Mouse (Mus musculus): ENCODE data around the gene Dusp1. TPM values are rescaled to one million over a fixed set of nuclear protein-coding genes. Genes with fewer than 3 reads are reported as not detected.

Dusp1 gene
- total and polyA plus RNA-seq, 3 experiments: 61.4 to 122 (median 71.3) TPM

- Histone ChIP-seq H3K9ac (ENCODE audit: low read depth, low read length) (no peak overlapping the region), H3K27me3 (ENCODE audit: control insufficient read depth, insufficient read depth, low read length) (no peaks in the 10 kb centered on the region), H3K79me2 (replicated peaks; ENCODE audit: control insufficient read depth, insufficient read depth, low read length) (no peaks in the 10 kb centered on the region), H3K4me1 (ENCODE audit: control insufficient read depth, insufficient read depth, low read length) (peaks cover 7% of the 10 kb centered on the region; the same call in 1 of the 2 replicates), H3K36me3 (ENCODE audit: control insufficient read depth, insufficient read depth, low read length) (no peaks in the 10 kb centered on the region), H3K4me3 (no peak overlapping the region), H3K27ac (no peak overlapping the region)
- no peak for DNase-seq
- TF ChIP-seq EP300 (IDR thresholded peaks at IDR 0.05; ENCODE audit: insufficient read depth, low read depth, low read length) (no peak), POLR2A (IDR thresholded peaks at IDR 0.05; ENCODE audit: insufficient read depth, low read depth, low read length) (no peak), CTCF (IDR thresholded peaks at IDR 0.05) (no peak)
- WGBS: 94% methylated on average over 4 of the region's 4 CpGs
- intact Hi-C loops (cut with DNase I): no loop called here
Observed at GRCm38 (mm10) chr17:26480956-26481355, 81.0 kb downstream of the Dusp1 start.

- Histone ChIP-seq H3K27me3 (ENCODE audit: control insufficient read depth, insufficient read depth, low read length) (no peaks in the 10 kb centered on the region), H3K36me3 (ENCODE audit: control insufficient read depth, insufficient read depth, low read length) (no peaks in the 10 kb centered on the region), H3K27ac (no peak overlapping the region; the same call in 1 of the 2 replicates), H3K4me1 (ENCODE audit: control insufficient read depth, insufficient read depth, low read length) (peaks cover 7% of the 10 kb centered on the region; the same call in 1 of the 2 replicates), H3K79me2 (replicated peaks; ENCODE audit: control insufficient read depth, insufficient read depth, low read length) (no peaks in the 10 kb centered on the region), H3K4me3 (no peak overlapping the region), H3K9ac (ENCODE audit: low read depth, low read length) (no peak overlapping the region)
- peak; percentile 40 to 44 for DNase-seq
- WGBS: 77% methylated on average over 6 of the region's 6 CpGs
- TF ChIP-seq POLR2A (IDR thresholded peaks at IDR 0.05; ENCODE audit: insufficient read depth, low read depth, low read length) (no peak), EP300 (IDR thresholded peaks at IDR 0.05; ENCODE audit: insufficient read depth, low read depth, low read length) (no peak), CTCF (IDR thresholded peaks at IDR 0.05) (no peak)
- intact Hi-C loops (cut with DNase I): no loop called here
Observed at GRCm38 (mm10) chr17:26479619-26480018, 82.3 kb downstream of the Dusp1 start.

GRCm38 (mm10) chr17:26478672-26479071 is 83.3 kb downstream of the Dusp1 start:
- Histone ChIP-seq H3K27me3 (ENCODE audit: control insufficient read depth, insufficient read depth, low read length) (no peaks in the 10 kb centered on the region), H3K4me1 (ENCODE audit: control insufficient read depth, insufficient read depth, low read length) (peaks cover 7% of the 10 kb centered on the region; the same call in 1 of the 2 replicates), H3K27ac (peak overlapping the region; percentile 40), H3K4me3 (no peak overlapping the region), H3K9ac (ENCODE audit: low read depth, low read length) (no peak overlapping the region), H3K79me2 (replicated peaks; ENCODE audit: control insufficient read depth, insufficient read depth, low read length) (no peaks in the 10 kb centered on the region), H3K36me3 (ENCODE audit: control insufficient read depth, insufficient read depth, low read length) (no peaks in the 10 kb centered on the region)
- peak; percentile 49 to 65 for DNase-seq
- 61% methylated on average over 4 of the region's 4 CpGs for WGBS
- TF ChIP-seq EP300 (IDR thresholded peaks at IDR 0.05; ENCODE audit: insufficient read depth, low read depth, low read length): 0 out of 2 replicates have a peak, but pooled peaks have one; percentile 35
- no peak for TF ChIP-seq POLR2A (IDR thresholded peaks at IDR 0.05; ENCODE audit: insufficient read depth, low read depth, low read length)
- no peak for TF ChIP-seq CTCF (IDR thresholded peaks at IDR 0.05)
- intact Hi-C loops (cut with DNase I): no loop called here

- H3K27ac ChIP-seq: no peak overlapping the region
- H3K36me3 ChIP-seq (ENCODE audit: control insufficient read depth, insufficient read depth, low read length): no peaks in the 10 kb centered on the region
- intact Hi-C loops (cut with DNase I): no loop called here
- DNase-seq: no peak
- no peak overlapping the region for H3K9ac ChIP-seq (ENCODE audit: low read depth, low read length)
- TF ChIP-seq EP300 (IDR thresholded peaks at IDR 0.05; ENCODE audit: insufficient read depth, low read depth, low read length) (no peak), POLR2A (IDR thresholded peaks at IDR 0.05; ENCODE audit: insufficient read depth, low read depth, low read length) (no peak), CTCF (IDR thresholded peaks at IDR 0.05) (no peak)
- H3K27me3 ChIP-seq (ENCODE audit: control insufficient read depth, insufficient read depth, low read length): no peaks in the 10 kb centered on the region
- 52% methylated on average over 6 of the region's 6 CpGs for WGBS
- peaks cover 7% of the 10 kb centered on the region; the same call in 1 of the 2 replicates for H3K4me1 ChIP-seq (ENCODE audit: control insufficient read depth, insufficient read depth, low read length)
- H3K4me3 ChIP-seq: no peak overlapping the region
- H3K79me2 ChIP-seq (replicated peaks; ENCODE audit: control insufficient read depth, insufficient read depth, low read length): no peaks in the 10 kb centered on the region
Observed at GRCm38 (mm10) chr17:26476871-26477270, 85.1 kb downstream of the Dusp1 start.

GRCm38 (mm10) chr17:26468102-26468894 is 93.6 kb downstream of the Dusp1 start:
- no peak for TF ChIP-seq EP300 (IDR thresholded peaks at IDR 0.05; ENCODE audit: insufficient read depth, low read depth, low read length)
- no peak for TF ChIP-seq CTCF (IDR thresholded peaks at IDR 0.05)
- no peak for TF ChIP-seq POLR2A (IDR thresholded peaks at IDR 0.05; ENCODE audit: insufficient read depth, low read depth, low read length)
- H3K4me3 ChIP-seq: no peak overlapping the region
- no peaks in the 10 kb centered on the region for H3K79me2 ChIP-seq (replicated peaks; ENCODE audit: control insufficient read depth, insufficient read depth, low read length)
- H3K27ac ChIP-seq: no peak overlapping the region
- no peaks in the 10 kb centered on the region for H3K27me3 ChIP-seq (ENCODE audit: control insufficient read depth, insufficient read depth, low read length)
- 87% methylated on average over 13 of the region's 13 CpGs for WGBS
- intact Hi-C loops (cut with DNase I): no loop called here
- H3K36me3 ChIP-seq (ENCODE audit: control insufficient read depth, insufficient read depth, low read length): no peaks in the 10 kb centered on the region
- DNase-seq: no peak
- peaks cover 17% of the 10 kb centered on the region for H3K4me1 ChIP-seq (ENCODE audit: control insufficient read depth, insufficient read depth, low read length)
- H3K9ac ChIP-seq (ENCODE audit: low read depth, low read length): no peak overlapping the region

- Histone ChIP-seq H3K4me3 (no peak overlapping the region), H3K27me3 (ENCODE audit: control insufficient read depth, insufficient read depth, low read length) (no peaks in the 10 kb centered on the region), H3K27ac (no peak overlapping the region), H3K79me2 (replicated peaks; ENCODE audit: control insufficient read depth, insufficient read depth, low read length) (no peaks in the 10 kb centered on the region), H3K36me3 (ENCODE audit: control insufficient read depth, insufficient read depth, low read length) (no peaks in the 10 kb centered on the region), H3K9ac (ENCODE audit: low read depth, low read length) (no peak overlapping the region), H3K4me1 (ENCODE audit: control insufficient read depth, insufficient read depth, low read length) (peaks cover 18% of the 10 kb centered on the region)
- WGBS: 73% methylated on average over 4 of the region's 4 CpGs
- no peak for DNase-seq
- intact Hi-C loops (cut with DNase I): no loop called here
- TF ChIP-seq POLR2A (IDR thresholded peaks at IDR 0.05; ENCODE audit: insufficient read depth, low read depth, low read length) (no peak), CTCF (IDR thresholded peaks at IDR 0.05) (no peak), EP300 (IDR thresholded peaks at IDR 0.05; ENCODE audit: insufficient read depth, low read depth, low read length) (no peak)
Observed at GRCm38 (mm10) chr17:26467619-26468018, 94.3 kb downstream of the Dusp1 start.

Measured in heart, adult 2 months (tissue).